Mouse (Mus musculus) embryo, embryonic 11 days (tissue): ENCODE results near the gene Cst6.
A peak's percentile ranks its signal among the peaks of the same experiment; 100 is the strongest.
"Not testable (repeated sequence)": the region's sequence is repeated elsewhere in the genome, so short reads cannot be mapped to it uniquely, and the experiment has no call there.

Experiments used
- DNase-seq: peaks from one replicate; pipeline ENCODE4 v3.0.0-alpha.2; 2015

The Cst6 gene

DNA sequence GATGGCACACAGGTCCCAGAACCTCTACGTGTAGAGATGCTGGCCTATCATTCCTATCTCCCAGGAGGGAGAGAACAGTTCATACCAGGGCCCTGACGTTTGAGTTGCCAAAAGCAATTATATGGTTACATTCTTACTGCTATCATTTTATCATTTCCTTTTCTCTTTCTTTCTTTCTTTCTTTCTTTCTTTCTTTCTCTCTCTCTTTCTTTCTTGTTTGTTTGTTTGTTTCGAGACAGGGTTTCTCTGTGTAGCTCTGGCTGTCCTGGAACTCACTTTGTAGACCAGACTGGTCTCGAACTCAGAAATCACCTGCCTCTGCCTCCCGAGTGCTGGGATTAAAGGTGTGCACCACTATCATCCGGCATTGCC lies at the start of gene Cst6:
Gene Cst6 (minus strand): TSS at position 73 of the 372 bp plus-strand sequence.
- not testable (repeated sequence) for DNase-seq

DNA sequence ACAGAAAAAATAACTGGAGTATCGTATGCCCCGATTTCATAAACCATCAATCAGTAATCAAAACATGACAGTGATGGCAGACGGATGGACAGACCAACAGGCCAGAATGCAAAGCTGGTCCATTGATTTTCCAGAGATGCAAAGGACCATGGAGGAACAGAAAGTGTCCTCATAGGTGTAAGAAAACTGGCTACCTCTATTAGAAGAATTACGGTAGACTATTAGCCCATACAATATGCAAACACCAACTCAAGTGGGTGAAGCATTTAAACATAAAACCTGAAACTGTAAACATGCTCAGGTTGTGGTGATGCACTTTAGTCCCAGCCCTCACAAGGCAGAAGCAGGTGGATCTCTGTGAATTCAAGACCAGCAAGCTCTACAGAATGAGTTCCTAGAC lies 46.0 kb upstream of the Cst6 start:
- DNase-seq = no peak

DNA sequence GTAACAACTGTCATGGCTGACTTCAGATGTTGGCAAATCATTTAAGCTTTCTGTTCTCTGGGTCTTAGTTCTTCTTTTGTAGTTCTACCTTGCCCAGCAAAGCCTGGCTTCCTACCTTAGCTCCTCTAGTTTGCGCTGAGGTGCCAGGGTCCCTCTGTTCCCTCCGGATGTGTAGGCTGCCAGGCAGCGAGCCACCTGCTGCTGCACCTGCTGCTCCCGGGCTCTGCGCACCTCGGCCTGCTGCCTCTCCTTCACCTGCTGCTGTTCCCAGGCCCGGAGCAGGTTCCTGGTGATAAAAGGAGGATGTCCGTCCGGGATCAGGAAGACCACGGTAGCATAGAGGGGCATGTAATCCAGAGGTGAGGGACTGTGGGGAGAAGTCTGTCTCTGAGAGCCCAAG lies 44.8 kb upstream of the Cst6 start:
- DNase-seq = no peak

DNA sequence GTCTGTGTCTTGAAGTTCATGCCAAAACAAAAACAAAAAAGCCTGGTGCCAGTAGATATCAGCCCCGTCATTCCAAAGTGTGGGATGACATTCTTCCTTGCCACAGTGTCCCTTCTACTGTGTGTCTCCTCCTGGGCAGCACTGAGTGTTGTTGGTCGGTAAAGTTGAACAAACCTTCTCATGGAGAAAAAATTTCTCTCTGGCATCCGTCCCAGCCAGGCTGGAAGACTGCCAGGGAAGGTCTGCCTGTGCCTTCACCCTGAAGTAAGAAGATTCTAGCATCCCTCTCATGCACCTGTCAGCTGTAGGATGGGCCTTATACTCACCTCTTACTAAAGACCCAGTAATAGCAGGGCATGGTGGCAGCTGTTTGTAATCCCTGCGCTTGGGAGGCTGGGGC lies 43.5 kb upstream of the Cst6 start:
- no peak for DNase-seq

DNA sequence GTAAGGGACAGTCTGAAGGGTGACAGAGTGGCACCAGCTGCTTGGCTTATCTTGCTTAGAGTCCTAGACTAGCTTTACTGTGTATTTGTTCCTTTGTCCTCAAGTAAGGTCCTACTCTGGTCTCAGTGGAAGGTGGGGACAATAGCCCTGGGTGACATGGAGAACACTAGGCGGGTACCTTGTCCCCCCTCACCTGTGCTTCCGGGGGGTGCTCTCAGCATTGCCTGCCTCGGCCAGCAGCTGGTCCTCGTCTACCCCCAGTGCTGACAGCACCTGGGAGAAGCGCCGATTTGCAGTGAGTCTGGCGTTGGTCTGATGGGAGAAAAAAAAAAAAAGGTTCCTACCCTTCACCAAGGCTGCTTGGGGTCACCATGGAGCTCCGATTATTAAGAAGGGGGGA lies 41.0 kb upstream of the Cst6 start:
- no peak for DNase-seq

DNA sequence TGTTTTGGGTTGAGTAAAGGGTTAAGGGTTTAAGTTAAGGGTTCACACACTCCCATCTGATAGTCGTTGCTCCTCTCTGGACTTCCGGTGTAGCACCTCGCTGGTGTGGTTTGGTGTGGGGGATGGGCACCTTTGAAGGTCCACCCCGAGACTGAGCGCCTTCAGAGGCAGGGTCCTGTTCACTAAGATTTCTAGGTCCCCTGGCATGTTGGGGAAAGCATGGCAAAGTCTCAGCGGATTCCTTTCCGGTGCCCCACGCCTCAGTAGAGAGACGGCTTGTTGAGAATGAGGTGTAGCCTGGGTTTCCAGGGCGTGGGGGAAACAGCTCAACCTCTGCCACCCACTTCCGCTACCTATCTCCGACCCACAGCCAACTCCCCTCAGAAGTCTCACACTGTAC lies 40.3 kb upstream of the Cst6 start:
- DNase-seq = peak; percentile 29

DNA sequence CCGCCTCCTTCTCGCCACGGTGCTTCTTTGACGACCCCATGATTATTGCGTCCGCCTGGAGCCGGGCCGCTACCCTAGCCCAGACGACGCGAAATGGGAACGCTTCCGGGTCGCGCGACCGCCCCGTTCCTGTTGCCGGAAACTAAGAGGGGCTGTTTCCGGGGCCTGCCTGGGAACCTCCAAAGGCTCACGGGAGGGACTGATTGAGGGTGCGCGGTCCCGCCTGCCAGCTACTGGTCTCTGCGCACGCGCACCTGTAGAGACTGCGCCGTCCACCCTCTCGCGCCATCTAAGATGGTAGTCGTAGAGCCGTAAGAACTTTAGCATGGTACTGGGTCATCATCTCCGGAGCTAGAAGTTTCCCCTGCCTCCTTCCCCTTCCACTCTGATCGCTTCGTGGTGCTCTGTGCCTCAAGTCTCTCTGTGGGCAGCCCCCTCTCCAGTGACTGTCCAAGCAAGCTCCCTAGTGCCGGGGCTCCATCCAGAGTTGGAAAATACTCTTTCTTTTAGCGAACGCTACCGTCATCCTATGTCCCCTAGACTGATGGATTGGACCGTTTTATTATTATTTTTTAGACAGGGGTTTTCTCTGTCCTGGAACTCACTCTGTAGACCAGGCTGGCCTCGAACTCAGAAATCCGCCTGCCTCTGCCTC lies 39.3 kb upstream of the Cst6 start, which contains the start of gene Sart1:
Gene Sart1 (minus strand): TSS at position 116 of the 655 bp plus-strand sequence.
- DNase-seq = peak; percentile 99

DNA sequence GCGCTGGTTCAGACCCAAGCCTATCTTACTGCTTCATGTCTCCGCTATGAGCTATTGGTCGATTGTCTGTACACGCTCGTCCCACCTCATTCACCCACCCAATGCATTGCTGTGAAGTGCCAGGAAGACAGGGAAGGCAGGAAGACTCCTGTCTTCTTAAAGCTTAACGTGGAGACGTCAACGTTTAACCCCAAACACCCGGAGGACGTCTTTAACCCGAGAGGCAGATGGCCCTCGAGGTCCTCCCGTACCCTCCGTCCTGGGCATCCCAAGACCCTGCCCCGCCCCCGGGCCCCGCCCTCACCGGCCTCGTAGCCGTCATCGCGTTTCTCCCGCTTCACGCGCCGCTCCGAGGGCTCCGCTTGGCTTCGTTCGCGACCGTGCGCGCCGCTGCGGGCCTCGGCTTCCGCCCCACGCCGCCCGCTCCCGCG lies 38.7 kb upstream of the Cst6 start:
- peak; percentile 60 for DNase-seq

DNA sequence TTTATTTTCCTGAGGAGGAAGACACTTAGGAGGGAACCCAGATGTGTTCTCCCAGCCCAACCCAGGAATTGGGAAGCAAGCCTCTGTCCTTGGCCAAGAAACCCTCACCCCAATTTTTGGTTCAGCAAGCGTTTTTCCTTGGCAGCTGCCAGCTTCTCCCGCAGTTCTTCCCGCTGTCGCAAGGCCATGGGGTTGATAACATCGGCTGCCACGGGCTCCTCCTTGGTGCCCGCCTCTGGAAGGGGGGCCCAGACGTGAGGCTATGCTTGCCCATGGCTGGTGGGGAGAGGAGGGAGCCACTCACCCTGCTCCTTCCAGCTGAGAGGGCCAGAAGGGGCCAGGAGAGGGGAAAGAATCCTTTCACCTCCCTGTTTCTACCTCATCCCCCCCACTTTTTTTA lies 35.3 kb upstream of the Cst6 start:
- no peak for DNase-seq

DNA sequence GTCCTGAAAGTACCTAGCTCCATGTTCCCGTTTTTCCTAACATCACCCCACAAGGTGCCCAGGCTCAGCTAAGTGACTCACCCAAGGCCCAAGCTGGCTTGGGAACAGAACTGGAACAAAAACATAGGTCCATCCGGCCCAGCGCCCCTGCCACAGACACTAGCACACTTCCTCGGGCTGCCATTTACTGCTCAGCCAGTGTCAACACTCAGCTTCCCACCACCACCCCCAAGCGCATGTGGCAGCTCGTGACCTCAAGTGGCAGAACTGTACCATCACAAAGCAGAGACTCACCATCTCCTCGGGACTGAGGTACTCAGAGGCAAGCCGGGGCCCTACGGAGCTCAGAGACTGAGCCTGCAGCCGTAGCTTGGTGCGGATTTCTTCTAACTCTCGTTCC lies 34.0 kb upstream of the Cst6 start:
- no peak for DNase-seq

DNA sequence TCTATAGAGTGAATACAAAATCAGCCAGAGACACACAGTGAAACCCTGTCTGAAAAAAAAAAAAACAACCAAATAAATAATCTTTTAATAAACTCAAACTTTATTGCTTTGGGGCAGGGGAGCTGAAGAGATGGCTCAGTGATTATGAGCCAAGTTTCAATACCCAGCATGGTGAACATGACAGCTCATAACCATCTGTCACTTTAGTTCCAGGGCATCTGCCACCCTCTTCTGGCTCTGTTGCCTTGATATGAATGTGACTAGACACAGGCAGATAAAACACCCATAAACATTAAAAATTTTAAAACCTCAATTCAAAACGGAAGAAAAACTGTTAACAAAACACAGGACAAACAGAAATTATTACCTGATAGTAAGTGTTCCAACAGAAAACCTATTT lies 28.1 kb upstream of the Cst6 start:
- no peak for DNase-seq

DNA sequence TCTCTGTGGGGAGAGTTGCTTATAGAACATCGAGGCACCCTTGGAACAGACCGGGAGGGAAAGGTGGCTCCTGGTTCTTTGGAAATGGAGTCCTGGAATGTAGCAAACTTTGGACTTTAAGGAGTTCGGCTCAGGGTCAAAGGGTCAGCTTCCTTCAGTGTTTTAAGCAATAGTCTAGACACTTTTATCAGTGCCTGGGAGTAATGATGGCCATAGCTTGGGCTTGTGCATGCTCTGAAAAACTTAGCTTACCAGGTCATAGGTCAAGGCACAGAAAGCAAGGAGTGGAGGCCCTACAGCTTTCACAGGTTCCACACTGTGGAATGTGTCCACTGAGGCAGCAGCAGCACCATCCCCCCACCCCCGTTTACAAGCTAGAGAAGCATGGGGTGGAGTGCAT lies 25.4 kb upstream of the Cst6 start:
- no peak for DNase-seq

DNA sequence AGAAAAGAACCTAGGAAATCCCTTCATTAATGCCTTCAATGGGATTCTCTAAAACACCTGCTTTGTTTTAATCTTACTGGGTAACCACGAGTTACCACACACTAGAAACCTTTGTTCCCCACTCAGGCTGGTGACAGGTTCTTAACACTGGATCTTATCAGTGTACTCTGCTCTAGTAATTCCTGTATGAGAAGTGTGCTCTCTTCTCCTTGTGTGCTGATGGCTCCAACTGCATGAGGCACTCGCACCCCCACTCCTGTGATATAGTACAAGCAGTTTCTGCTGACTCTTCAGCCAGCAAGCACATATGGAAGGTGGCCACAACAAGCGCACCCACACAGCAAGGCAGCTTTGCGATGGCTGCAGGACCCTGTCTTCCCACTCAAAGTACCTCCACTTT lies 24.8 kb upstream of the Cst6 start:
- DNase-seq = no peak

DNA sequence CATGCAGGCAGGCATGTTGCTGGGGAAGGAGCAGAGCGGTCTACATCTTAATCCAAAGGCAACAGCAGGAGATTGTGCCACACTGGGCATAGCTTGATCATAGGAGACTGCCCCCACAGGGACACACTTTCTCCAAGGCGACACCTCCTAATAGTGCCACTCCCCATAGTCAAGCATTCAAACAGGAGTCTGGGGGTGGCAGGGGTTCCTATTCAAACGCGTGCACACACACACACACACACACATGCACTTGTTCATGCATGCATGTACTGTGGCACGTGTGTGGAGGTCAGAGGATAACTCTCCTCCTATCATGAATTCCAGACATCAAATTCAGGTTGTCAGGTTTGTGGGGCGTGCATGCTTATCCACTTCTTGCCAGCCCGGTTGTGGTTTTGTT lies 23.4 kb upstream of the Cst6 start:
- DNase-seq = no peak

DNA sequence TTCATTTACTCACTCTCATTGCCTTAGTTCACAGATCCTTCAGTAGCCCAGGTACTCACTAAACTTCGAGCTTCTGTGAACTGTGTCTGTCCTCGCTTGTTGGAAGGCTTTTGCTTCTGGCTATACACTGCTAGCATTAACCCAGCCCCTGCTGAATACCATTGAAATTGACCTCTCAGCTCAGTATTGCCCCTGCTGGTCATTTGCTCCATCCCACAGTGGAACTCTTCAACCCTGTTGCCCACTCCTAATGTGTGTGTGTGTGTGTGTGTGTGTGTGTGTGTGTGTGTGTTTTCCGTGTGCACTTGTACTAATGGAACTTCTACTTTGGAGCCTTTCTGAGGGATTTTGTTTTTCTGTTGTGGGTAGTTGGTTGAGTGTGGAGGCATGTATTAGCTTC lies 21.6 kb upstream of the Cst6 start:
- no peak for DNase-seq

DNA sequence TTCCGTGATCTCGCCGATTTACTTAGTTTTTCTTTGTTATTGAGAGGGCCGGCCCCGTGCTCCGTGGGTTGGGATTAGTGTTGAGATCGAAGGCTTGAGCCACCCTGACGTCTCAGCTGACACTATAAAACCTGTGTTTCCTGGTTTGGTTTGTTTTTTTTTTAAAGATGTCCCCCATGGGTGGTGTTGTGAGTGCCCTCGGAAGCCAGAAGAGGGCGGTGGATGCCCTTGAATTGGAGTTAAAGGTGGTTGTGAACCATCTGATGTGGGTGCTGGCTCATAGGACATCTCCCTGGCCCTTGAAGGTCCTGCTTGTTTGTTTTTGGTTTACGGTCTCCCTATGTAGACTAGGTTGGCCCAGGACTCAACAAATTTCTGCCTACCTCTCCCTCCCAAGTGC lies 18.1 kb upstream of the Cst6 start:
- DNase-seq = peak; percentile 23

DNA sequence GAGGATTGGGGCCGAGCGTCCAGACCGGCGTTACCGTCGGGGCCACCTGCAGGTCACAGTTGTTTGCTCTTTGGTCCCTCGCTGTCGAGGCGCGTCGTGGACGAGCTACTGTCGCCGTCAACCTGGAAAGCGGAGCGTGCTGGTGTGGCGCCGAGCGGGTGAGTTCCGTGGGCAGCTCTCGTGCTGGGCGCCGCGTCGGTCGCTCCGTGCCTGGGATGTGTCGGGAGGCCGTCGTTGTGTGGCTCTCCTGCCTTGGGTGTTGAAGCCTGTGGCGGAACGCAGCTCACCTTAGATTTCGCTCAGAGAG lies 17.6 kb upstream of the Cst6 start, which contains the start of gene Banf1:
Gene Banf1 (minus strand): TSS at position 116 of the 307 bp plus-strand sequence.
- DNase-seq = no peak

DNA sequence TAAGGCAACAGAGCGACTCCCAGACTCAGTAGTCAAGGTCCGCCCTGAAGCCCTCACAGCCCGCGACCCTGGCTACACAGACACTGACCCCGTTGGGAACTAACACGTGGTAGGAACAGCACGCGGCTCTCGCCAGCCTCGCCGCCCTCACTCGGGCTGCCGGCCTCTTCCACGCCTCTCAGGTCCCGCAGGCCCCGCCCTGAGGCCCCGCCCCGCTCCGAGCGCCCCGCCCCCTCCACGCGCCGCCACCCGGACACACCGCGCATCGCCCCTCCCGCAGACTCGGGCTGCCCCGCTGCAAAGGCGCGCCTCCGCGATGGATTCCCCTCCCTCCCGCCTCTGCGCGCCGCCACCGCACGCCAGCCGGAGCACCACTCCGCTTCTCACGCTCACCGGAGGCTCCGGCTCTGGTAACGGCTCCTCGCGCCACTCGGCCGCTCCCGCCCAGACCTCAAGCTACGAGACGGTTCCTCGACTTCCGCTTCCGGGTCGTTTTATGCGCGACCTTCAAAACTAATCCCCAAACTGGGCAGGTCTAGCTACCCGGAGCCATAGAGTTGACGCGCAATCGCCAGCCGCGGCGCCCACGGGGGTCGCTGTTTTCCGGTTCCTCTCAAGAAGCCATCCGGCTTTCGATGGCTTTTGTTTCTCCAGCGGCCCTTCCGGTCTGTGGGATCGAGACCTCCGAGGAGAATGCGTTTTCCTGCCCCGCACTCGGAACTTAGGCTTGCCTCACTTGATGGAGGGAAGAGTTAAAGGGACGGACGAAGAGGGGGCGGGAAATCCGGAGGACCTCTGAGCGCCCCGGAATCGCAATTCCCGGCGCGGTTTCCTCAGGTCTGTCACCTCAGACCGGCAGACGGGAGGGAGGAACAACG lies 17.0 kb upstream of the Cst6 start, which contains the start of gene Eif1ad:
Gene Eif1ad (plus strand): TSS at position 567 of the 878 bp plus-strand sequence.
- DNase-seq = peak; percentile 99

DNA sequence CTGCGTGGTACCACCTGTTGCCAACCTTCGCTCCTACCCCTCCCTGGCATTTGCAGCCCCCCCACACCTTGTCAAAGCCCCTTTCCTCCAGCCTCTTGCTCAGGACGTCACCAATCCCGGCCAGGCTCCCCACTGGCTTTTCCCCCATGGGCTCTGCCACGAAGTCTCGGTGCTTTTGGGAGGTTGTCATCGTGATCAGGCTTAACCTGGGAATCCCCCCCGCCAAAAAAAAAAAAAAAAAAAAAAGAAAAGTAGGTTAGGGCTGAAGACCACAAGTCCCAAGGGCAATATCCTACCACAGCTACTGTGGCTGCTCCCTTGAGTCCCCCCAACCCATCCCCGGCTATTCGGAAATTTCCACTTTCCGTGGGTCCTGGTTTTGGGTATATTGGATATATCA lies 16.4 kb upstream of the Cst6 start:
- DNase-seq = no peak

DNA sequence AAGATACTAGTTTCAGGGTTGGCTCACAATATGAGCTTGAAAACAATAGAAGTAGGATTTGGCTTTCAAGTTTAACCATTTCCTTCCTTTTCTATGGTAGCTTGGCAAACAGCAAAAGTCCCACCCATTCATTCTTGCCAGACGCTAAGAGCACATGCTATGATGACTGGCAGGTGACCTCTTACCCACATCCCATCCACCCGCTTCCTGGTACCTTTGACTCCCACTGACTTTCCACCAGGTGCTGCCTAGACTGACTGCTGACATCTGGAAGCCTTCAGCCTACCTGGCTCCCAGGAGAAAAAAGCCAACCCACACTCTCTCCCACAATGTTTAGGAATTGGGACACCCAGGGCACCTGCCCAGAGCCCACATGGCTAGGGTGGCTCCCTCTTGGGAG lies 14.8 kb upstream of the Cst6 start:
- DNase-seq = no peak

DNA sequence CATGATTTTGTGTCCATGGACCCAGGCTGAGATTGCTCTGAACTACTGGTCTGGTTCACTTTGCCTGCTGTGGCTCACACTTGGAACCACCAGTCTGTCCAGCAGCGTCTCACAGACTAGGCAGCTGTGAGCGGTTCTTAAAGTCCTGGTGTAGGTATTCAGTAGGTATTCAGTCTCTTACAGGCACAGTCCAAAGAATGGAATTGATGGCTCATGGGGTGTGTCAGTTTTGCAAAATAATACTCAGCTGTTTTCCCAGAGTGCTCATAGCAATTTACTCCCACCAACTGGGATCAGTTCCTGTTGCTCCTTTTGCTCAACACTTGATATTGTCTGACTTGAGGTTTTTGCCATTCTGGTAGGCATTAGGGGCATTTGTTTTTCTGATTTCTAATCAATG lies 12.8 kb upstream of the Cst6 start:
- no peak for DNase-seq

DNA sequence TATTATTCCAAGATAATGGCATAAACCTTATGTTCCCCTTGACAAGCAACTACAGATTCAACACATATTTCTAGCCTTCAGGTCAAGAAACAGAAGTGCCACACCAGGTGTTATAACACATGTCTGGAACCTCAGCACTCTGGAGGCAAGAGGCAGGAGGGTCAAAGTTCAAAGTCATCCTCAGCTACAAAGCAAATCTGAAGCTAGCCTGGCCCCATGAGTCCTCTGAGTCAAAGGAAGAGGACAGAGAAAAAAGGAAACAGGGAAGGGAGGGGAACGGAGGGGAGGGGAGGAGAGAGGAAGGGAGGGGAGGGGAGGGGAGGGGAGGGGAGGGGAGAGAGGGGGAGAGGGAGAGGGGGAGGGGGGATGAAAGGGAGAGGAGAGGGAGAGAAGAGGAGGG lies 6.7 kb upstream of the Cst6 start:
- DNase-seq = peak; percentile 18

DNA sequence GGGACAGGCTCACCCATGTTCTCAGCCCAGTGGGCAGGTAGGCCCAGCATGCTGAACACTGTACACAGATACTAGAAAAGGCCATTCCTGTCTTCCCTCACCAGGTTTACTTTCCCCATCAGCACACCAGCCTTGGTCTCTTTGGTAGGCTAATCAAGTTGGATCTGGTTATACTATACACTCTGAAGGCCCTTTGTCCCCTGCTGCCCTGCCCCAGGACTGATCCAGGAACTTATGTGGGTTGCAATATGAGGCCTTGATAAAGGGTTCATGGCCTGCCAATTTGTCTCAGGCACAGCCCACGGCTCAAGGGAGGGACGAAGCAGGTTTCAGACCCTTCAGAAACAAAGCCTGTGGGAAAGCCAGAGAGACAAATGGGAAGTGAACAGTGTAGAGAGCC lies 4.2 kb upstream of the Cst6 start:
- no peak for DNase-seq
